Mouse (Mus musculus) frontal cortex, postnatal 25 days (tissue): ENCODE data around the gene Tbc1d4.
A peak's percentile ranks its signal among the peaks of the same experiment; 100 is the strongest.

Source experiments
- DNase-seq, 2 experiments: peaks; one replicate each; pipeline ENCODE4 v3.0.0; 2022; ENCODE audit warnings: low spot score in 2 of 2

Tbc1d4 gene

GRCm38 (mm10) chr14:101608519-101609368 lies at the start of gene Tbc1d4:
Gene Tbc1d4 (minus strand): TSS chr14:101609191.
- peak; percentile 41 to 42 for DNase-seq

- DNase-seq, result no peak
Measured at GRCm38 (mm10) chr14:101656307-101656706, 47.3 kb upstream of the Tbc1d4 start.

GRCm38 (mm10) chr14:101654526-101654909 lies 45.5 kb upstream of the Tbc1d4 start:
- no peak for DNase-seq

GRCm38 (mm10) chr14:101653581-101654525 lies 44.9 kb upstream of the Tbc1d4 start, which contains the start of gene Uchl3:
Gene Uchl3 (plus strand): TSS chr14:101653967.
- peak; percentile 99 to 100 for DNase-seq

GRCm38 (mm10) chr14:101652571-101652970 lies 43.6 kb upstream of the Tbc1d4 start:
- no peak for DNase-seq

- no peak for DNase-seq
Measured at GRCm38 (mm10) chr14:101650551-101650950, 41.6 kb upstream of the Tbc1d4 start.

- no peak for DNase-seq
Measured at GRCm38 (mm10) chr14:101644948-101645347, 36.0 kb upstream of the Tbc1d4 start.

- peak; percentile 82 for DNase-seq
Measured at GRCm38 (mm10) chr14:101640153-101640843, 31.3 kb upstream of the Tbc1d4 start, which contains the start of gene Commd6. Gene Commd6 (minus strand): TSS chr14:101640686.

GRCm38 (mm10) chr14:101637381-101637780 lies 28.4 kb upstream of the Tbc1d4 start:
- DNase-seq, result no peak

- DNase-seq, result no peak
Measured at GRCm38 (mm10) chr14:101635765-101636164, 26.8 kb upstream of the Tbc1d4 start.

- no peak for DNase-seq
Measured at GRCm38 (mm10) chr14:101630548-101630947, 21.6 kb upstream of the Tbc1d4 start.

- DNase-seq, result no peak
Measured at GRCm38 (mm10) chr14:101617680-101618079, 8.7 kb upstream of the Tbc1d4 start.

GRCm38 (mm10) chr14:101616178-101616577 lies 7.2 kb upstream of the Tbc1d4 start:
- DNase-seq, result no peak

GRCm38 (mm10) chr14:101613206-101613605 lies 4.2 kb upstream of the Tbc1d4 start:
- no peak for DNase-seq

GRCm38 (mm10) chr14:101610701-101611100 lies 1.7 kb upstream of the Tbc1d4 start:
- DNase-seq, result no peak

GRCm38 (mm10) chr14:101607631-101608518 lies 1.1 kb downstream of the Tbc1d4 start:
- DNase-seq, result peak; percentile 5 to 18

- DNase-seq, result no peak
Measured at GRCm38 (mm10) chr14:101605843-101606242, 3.1 kb downstream of the Tbc1d4 start.

GRCm38 (mm10) chr14:101602851-101603250 lies 6.1 kb downstream of the Tbc1d4 start:
- no peak for DNase-seq

- no peak for DNase-seq
Measured at GRCm38 (mm10) chr14:101597096-101597715, 11.8 kb downstream of the Tbc1d4 start.

GRCm38 (mm10) chr14:101596691-101597090 lies 12.3 kb downstream of the Tbc1d4 start:
- DNase-seq, result no peak
